Mouse (Mus musculus) hindbrain, embryonic 16.5 days (tissue): ENCODE results near the gene Pla2g4f. TPM values are rescaled to one million over a fixed set of nuclear protein-coding genes. Genes with fewer than 3 reads are reported as not detected.

Source experiments
- ATAC-seq: fragments of 200-750 bp; cut with Nextera tagmentation; 2 replicates; pipeline ENCODE4 v1.8.0; 2017; ENCODE audit warnings: moderate TSS enrichment, moderate library complexity
- H3K27ac ChIP-seq: fragments of 300-500 bp; sonication (generic); 2 replicates; pipeline ENCODE4 v1.5.1; 2014; ENCODE audit warnings: low read depth, mild to moderate bottlenecking, control low read depth, low read length, moderate library complexity
- H3K27me3 ChIP-seq: fragments of 300-500 bp; sonication (generic); replicated peaks from 2 replicates; pipeline ENCODE4 v1.6.1; 2014; ENCODE audit warnings: low read length; ENCODE audit not compliant: control insufficient read depth, insufficient read depth
- H3K36me3 ChIP-seq: fragments of 300-500 bp; sonication (generic); 2 replicates; pipeline ENCODE4 v1.6.1; 2014; ENCODE audit warnings: mild to moderate bottlenecking, low read length, moderate library complexity, mixed read lengths; ENCODE audit not compliant: control insufficient read depth, insufficient read depth
- H3K4me1 ChIP-seq: fragments of 300-500 bp; sonication (generic); 2 replicates; pipeline ENCODE4 v1.6.1; 2014; ENCODE audit warnings: low read depth, low read length; ENCODE audit not compliant: control insufficient read depth, insufficient read depth
- H3K4me2 ChIP-seq: fragments of 300-500 bp; sonication (generic); 2 replicates; pipeline ENCODE4 v1.6.1; 2014; ENCODE audit warnings: mild to moderate bottlenecking, low read length, control low read depth, moderate library complexity
- H3K4me3 ChIP-seq: fragments of 300-500 bp; sonication (generic); 2 replicates; pipeline ENCODE4 v1.5.1; 2014; ENCODE audit warnings: mild to moderate bottlenecking, low read length, control low read depth, moderate library complexity
- H3K9ac ChIP-seq: fragments of 300-500 bp; sonication (generic); 2 replicates; pipeline ENCODE4 v1.6.1; 2014; ENCODE audit warnings: low read depth, mild to moderate bottlenecking, control low read depth, low read length, moderate library complexity
- H3K9me3 ChIP-seq: fragments of 300-500 bp; sonication (generic); 2 replicates; pipeline ENCODE4 v1.6.1; 2014; ENCODE audit warnings: mild to moderate bottlenecking, low read length, moderate library complexity; ENCODE audit not compliant: control insufficient read depth
- WGBS: fragments of 180-500 bp; shearing (Covaris S2); extraction: QIAGEN DNeasy Blood & Tissue Kit; methylation state at CpG from one replicate; pipeline ENCODE4 v1.1.7; 2014; 5-methylcytosine and 5-hydroxymethylcytosine counted together
- polyA plus RNA-seq: library from polyadenylated mRNA; unstranded; fragments of >200 nt; fragmentation: Nextera tagmentation; extraction: Ambion mirVana; gene quantifications from 2 replicates; pipeline ENCODE4 v1.2.1, GENCODE M21; 2015

Gene Pla2g4f
- polyA plus RNA-seq, 1 experiment from 2014 or later: not detected

DNA sequence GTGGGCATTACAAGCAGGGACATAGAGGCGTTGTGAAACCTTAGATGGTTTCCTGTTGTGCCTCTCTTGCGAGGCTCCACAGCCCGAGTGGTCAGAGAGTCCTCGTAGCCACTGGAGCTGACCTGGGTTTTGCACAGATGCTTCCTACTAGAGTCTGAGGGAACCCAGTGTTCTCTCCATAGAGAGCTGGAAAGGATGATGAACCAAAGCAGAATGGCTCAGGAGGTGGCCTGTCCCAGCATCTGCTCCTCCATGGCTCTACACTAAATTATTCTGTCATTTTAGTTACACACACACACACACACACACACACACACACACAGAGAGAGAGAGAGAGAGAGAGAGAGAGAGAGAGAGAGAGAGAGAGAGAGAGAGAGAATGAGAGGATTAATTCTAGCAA lies 28.3 kb downstream of the Pla2g4f start:
- Histone ChIP-seq H3K9me3 (no peaks in the 10 kb centered on the region), H3K4me2 (no peak overlapping the region), H3K9ac (no peak overlapping the region), H3K4me1 (no peaks in the 10 kb centered on the region), H3K27me3 (no peaks in the 10 kb centered on the region), H3K36me3 (no peaks in the 10 kb centered on the region), H3K4me3 (no peak overlapping the region), H3K27ac (no peak overlapping the region)
- ATAC-seq: no peak
- 77% methylated on average over 4 of the region's 4 CpGs for WGBS

DNA sequence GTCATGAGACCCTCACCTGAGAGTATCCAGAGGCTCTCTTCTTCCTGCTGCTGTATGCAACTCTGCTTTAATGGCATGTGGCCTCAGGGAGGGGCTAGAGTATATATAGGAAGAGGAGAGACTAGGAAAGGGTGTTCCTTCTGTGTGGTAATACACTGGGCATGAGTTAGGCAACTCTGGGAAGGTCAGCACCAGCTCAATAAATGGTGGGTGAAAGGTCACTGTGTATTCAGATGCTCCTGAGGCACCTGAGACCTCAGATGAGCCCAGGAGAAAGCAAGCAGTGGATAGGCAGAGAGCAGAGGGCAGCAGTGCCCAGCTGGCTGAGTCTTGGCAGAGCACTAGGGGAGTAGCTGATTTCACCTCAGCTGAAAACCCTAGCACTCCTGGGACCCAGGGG lies 29.3 kb downstream of the Pla2g4f start:
- Histone ChIP-seq H3K4me3 (no peak overlapping the region), H3K9me3 (no peaks in the 10 kb centered on the region), H3K9ac (no peak overlapping the region), H3K27ac (no peak overlapping the region), H3K36me3 (no peaks in the 10 kb centered on the region), H3K27me3 (no peaks in the 10 kb centered on the region), H3K4me1 (no peaks in the 10 kb centered on the region), H3K4me2 (no peak overlapping the region)
- ATAC-seq: no peak

DNA sequence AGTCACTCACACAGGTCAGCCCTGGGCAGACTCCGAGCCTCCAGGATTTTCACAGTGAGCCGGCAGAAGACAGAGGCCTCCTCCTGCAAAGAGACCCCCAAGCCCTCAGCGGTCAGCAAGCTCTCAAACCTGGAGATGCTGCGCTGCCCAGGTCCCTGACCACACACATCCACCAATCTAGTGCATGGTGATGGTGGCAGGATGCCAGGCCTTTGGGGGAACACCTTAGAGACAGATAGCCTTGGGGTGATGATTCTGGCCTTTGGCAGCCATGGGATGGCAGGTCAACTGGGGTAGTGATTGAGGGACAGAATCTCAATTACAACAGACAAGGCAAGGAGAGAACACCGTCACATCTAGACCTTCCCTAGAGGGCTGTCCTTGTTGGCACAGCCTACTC lies 29.9 kb downstream of the Pla2g4f start:
- no peak overlapping the region for H3K27ac ChIP-seq
- no peaks in the 10 kb centered on the region for H3K36me3 ChIP-seq
- no peak overlapping the region for H3K4me2 ChIP-seq
- H3K27me3 ChIP-seq: no peaks in the 10 kb centered on the region
- ATAC-seq: no peak
- no peaks in the 10 kb centered on the region for H3K9me3 ChIP-seq
- no peaks in the 10 kb centered on the region for H3K4me1 ChIP-seq
- WGBS: 85% methylated on average over 5 of the region's 5 CpGs
- no peak overlapping the region for H3K4me3 ChIP-seq
- no peak overlapping the region for H3K9ac ChIP-seq

DNA sequence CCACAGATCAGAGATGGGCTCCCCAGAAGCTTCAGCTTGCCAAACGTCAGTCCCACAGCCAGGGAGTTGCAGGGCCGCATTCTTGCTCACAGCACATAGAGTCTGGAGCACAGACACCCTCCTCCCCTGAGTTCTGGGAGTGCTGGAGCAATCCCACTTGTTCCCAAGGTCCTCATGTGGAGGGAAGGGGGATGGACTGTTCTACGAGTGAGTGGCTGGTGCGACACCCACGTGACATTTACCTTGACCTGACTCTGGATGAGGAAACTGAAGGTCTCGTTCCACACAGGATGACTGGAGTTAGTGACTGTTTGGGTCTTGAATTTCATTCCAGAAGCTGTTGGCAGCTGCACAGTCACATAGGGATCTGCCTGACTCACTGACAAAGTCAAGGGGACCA lies 30.4 kb downstream of the Pla2g4f start:
- H3K4me1 ChIP-seq: no peaks in the 10 kb centered on the region
- no peak overlapping the region for H3K27ac ChIP-seq
- ATAC-seq: no peak
- H3K9me3 ChIP-seq: no peaks in the 10 kb centered on the region
- WGBS: 70% methylated on average over 6 of the region's 6 CpGs
- no peak overlapping the region for H3K4me3 ChIP-seq
- no peak overlapping the region for H3K9ac ChIP-seq
- H3K4me2 ChIP-seq: no peak overlapping the region
- no peaks in the 10 kb centered on the region for H3K36me3 ChIP-seq
- H3K27me3 ChIP-seq: no peaks in the 10 kb centered on the region

DNA sequence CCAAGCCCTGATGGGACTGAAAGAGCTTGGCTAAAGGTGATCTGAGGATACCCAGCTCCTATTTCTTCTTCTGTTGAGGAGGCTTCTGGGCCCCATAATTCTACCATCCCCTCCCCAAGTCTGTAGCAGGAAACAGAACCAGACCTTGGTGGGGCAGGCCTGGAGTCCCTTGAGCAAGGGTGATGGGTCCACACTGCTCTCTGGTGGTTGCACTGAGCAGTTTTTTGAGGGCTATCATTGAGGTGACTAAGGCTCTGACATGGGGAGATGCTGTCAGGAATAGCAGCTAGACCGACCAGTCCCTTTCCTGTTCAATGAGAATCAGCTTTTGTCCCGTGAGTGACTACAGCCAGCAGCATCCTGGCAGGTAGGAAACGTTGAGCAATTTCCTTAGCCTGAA lies 32.7 kb downstream of the Pla2g4f start:
- no peaks in the 10 kb centered on the region for H3K9me3 ChIP-seq
- no peak overlapping the region for H3K27ac ChIP-seq
- H3K4me3 ChIP-seq: no peak overlapping the region
- no peaks in the 10 kb centered on the region for H3K4me1 ChIP-seq
- 75% methylated on average over 3 of the region's 3 CpGs for WGBS
- H3K9ac ChIP-seq: no peak overlapping the region
- H3K27me3 ChIP-seq: no peaks in the 10 kb centered on the region
- no peak for ATAC-seq
- H3K4me2 ChIP-seq: no peak overlapping the region
- H3K36me3 ChIP-seq: no peaks in the 10 kb centered on the region

DNA sequence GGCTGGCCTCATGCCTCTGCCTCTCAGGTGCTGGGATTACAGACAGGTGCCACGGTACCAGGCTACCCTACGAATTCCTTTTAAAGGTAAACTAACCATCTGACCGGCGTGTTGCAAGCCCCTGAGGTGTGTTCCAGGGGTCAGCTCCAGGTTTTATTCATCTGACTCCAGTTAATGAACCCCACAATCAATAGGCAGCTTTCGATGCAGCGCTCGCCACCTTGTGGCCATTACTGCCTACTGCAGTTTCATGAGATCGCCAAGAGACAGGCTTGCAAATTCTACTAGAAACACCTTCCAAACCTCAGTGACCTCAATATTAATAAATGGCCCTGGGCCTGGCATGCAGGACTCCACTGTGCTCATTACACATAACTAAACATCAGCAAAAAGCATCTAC lies 34.0 kb downstream of the Pla2g4f start:
- no peak for ATAC-seq
- Histone ChIP-seq H3K4me2 (no peak overlapping the region), H3K36me3 (no peaks in the 10 kb centered on the region), H3K9ac (no peak overlapping the region), H3K27ac (no peak overlapping the region), H3K4me3 (no peak overlapping the region), H3K27me3 (no peaks in the 10 kb centered on the region), H3K9me3 (no peaks in the 10 kb centered on the region), H3K4me1 (no peaks in the 10 kb centered on the region)
- 18% methylated on average over 8 of the region's 8 CpGs for whole genome bisulfite sequencing

DNA sequence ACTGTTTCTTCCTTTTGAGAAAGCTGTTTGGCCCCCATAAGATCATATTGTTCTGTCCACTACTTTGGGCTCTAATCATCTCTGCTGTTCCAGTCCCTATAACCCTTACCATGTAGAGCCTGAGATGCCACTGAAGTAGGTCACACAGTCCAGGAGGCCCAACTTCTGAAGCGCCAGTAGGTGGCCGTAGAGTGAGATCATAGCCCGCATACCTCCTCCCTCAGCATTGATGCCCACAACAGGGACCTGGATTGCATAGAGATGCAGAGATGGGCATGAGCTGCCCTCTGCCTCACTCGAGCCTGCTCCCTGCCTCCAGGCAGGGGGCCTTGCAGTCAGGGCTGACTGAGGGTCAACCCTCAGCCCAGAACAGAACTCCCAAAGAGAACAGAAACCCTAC lies 37.0 kb downstream of the Pla2g4f start:
- Histone ChIP-seq H3K9ac (no peak overlapping the region), H3K27me3 (no peaks in the 10 kb centered on the region), H3K4me1 (no peaks in the 10 kb centered on the region), H3K4me3 (no peak overlapping the region), H3K27ac (no peak overlapping the region), H3K36me3 (no peaks in the 10 kb centered on the region), H3K9me3 (0 out of 2 replicates have a peak, but pooled peaks cover 2% of the 10 kb centered on the region), H3K4me2 (no peak overlapping the region)
- WGBS: 71% methylated on average over 4 of the region's 4 CpGs
- no peak for ATAC-seq

DNA sequence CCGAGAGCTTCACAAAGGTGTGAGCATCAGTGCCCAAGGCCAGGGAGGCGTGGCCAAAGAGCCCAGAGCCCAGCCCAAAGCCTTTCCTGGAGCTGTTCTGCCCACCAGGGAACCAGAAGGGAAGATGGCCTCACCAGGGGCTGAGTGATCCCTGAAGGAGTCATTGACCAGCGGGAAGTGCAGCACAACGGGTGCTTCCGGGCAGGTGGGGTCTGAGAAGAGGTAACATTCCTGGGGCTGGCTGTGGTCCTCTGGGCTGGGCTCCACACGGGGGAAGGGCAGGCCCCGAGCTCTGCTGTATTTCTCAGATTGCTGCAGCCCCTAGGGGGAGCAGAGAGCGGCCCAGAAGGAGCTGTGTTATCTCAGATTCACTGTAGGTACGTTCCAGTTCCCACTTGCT lies 45.3 kb downstream of the Pla2g4f start:
- Histone ChIP-seq H3K27me3 (no peaks in the 10 kb centered on the region), H3K9ac (no peak overlapping the region), H3K4me3 (no peak overlapping the region), H3K4me2 (no peak overlapping the region), H3K9me3 (0 out of 2 replicates have a peak, but pooled peaks cover 2% of the 10 kb centered on the region), H3K36me3 (no peaks in the 10 kb centered on the region), H3K4me1 (no peaks in the 10 kb centered on the region), H3K27ac (no peak overlapping the region)
- 7% methylated on average over 9 of the region's 9 CpGs for WGBS
- no peak for ATAC-seq

DNA sequence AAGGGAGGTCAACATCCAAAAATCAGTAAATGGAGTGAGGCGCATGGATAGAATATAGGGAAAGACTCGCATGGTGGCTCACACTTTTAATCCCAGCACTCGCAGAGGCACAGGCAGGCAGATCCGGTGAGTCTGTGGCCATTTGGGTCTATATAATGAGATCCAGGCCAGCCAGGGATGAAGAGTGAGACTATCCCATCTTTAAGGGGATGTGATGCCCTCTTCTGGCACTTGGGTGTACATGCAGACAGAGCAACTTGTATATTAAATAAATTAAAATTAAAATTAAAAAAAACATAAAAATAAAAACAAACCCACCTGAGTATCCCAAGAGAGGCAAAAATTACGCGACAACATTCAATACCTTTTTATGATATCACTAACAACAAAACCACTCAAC lies 48.4 kb downstream of the Pla2g4f start:
- no peaks in the 10 kb centered on the region for H3K36me3 ChIP-seq
- no peaks in the 10 kb centered on the region for H3K9me3 ChIP-seq
- H3K4me1 ChIP-seq: no peaks in the 10 kb centered on the region
- H3K27ac ChIP-seq: no peak overlapping the region
- no peaks in the 10 kb centered on the region for H3K27me3 ChIP-seq
- no peak overlapping the region for H3K4me2 ChIP-seq
- WGBS: 73% methylated on average over 6 of the region's 6 CpGs
- H3K4me3 ChIP-seq: no peak overlapping the region
- no peak overlapping the region for H3K9ac ChIP-seq
- ATAC-seq: no peak

DNA sequence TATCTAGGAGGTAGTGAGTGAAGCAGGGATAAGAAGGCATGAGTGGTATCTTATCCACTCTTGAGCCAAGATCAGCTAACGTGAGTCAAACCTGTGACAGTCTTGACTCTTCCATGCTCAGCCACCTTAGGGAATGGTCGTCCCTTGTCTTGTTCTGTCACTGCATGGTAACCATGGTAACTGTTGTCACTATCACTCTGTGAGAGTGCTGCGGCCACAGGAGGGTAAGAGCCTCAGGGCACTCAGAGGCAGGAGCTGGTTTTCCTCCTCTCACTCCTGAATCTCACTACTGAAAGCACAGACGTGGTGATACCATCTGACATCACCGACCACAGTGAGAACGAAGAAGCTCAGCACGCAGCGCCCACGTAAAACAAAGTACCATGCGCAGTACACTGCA lies 49.1 kb downstream of the Pla2g4f start:
- Histone ChIP-seq H3K9me3 (no peaks in the 10 kb centered on the region), H3K4me3 (no peak overlapping the region), H3K36me3 (no peaks in the 10 kb centered on the region), H3K9ac (no peak overlapping the region), H3K4me1 (no peaks in the 10 kb centered on the region), H3K27ac (no peak overlapping the region), H3K4me2 (no peak overlapping the region), H3K27me3 (no peaks in the 10 kb centered on the region)
- WGBS: 59% methylated on average over 10 of the region's 10 CpGs
- ATAC-seq: 0 out of 2 replicates have a peak, but pooled peaks have one; percentile 20
